ENCODE assay signal across 8 mouse cellular contexts in genomic region chr11:58103697-58104306, GRCm38 (mm10). TPM values are rescaled to one million over a fixed set of nuclear protein-coding genes. Genes with fewer than 3 reads are reported as not detected.
A peak's percentile ranks its signal among the peaks of the same experiment; 100 is the strongest.
DNase-seq lines count a peak whose midpoint lies in the region; ATAC-seq and TF ChIP-seq lines count a peak whose summit lies in the region.

TSS of gene Cnot8 (plus strand) at chr11:58104153.

- H3K4me2 ChIP-seq in hindbrain, postnatal 0 days (ENCODE audit: low read depth, low read length) = peak within 1 kb of the TSS; percentile 75

- no peaks in the 10 kb centered on the region for H3K36me3 ChIP-seq in hindbrain, postnatal 0 days (ENCODE audit: insufficient read depth, low read length)

- peak; percentile 100 for DNase-seq in ZHBTc4 (ENCODE audit: low read depth, low spot score)
- peak; percentile 100 for DNase-seq in gastrocnemius, adult 2 months
- DNase-seq in hindbrain, postnatal 0 days (ENCODE audit: low spot score) = peak; percentile 99
- DNase-seq in left cerebral cortex, adult 2 months (ENCODE audit: extremely low spot score in 1 of 2, low spot score in 2 of 2) = peak; percentile 99
- DNase-seq in right cerebral cortex, adult 2 months (ENCODE audit: low spot score in 2 of 2) = peak; percentile 99
- DNase-seq in urinary bladder, postnatal 14 days (ENCODE audit: low spot score) = peak; percentile 99

- peak within 1 kb of the TSS; percentile 100 for H3K4me3 ChIP-seq in gastrocnemius, adult 2 months
- peak within 1 kb of the TSS; percentile 92 for H3K4me3 ChIP-seq in hindbrain, postnatal 0 days (ENCODE audit: low read length)
- H3K4me3 ChIP-seq in left cerebral cortex, adult 2 months = peak within 1 kb of the TSS; percentile 95

- intact Hi-C loops in gastrocnemius, adult 2 months (cut with DNase I) = loop anchor here (5.0 to 10.0 kb wide), 3 partner anchors 97 to 221 kb away; partner anchors contain the start of gene Larp1
- intact Hi-C loops in left cerebral cortex, adult 2 months (cut with DNase I) = loop anchor here (1.0 to 10.0 kb wide), 4 partner anchors 96 to 299 kb away; partner anchors contain the start of genes Sap30l and Zfp692

- H3K27me3 ChIP-seq in hindbrain, postnatal 0 days (ENCODE audit: insufficient read depth, low read length) = no peaks in the 10 kb centered on the region

- H3K4me1 ChIP-seq in hindbrain, postnatal 0 days (ENCODE audit: insufficient read depth, low read length) = peaks cover 4% of the 10 kb centered on the region; the same call in 1 of the 2 replicates

- ATAC-seq in common myeloid progenitor, adult 5-6 weeks (replicated peaks; ENCODE audit: low read depth, poor library complexity, severe bottlenecking) = peak; percentile 88
- ATAC-seq in hindbrain, postnatal 0 days = peak; percentile 98
- ATAC-seq in megakaryocyte, adult 5-6 weeks (ENCODE audit: poor library complexity, severe bottlenecking) = peak; percentile 94

- H3K9ac ChIP-seq in hindbrain, postnatal 0 days (replicated peaks; ENCODE audit: low read length) = peak within 1 kb of the TSS; percentile 89

- TF ChIP-seq CTCF in gastrocnemius, adult 2 months (IDR thresholded peaks at IDR 0.05) = no peak
- no peak for TF ChIP-seq CTCF in hindbrain, postnatal 0 days (IDR thresholded peaks at IDR 0.05; ENCODE audit: low read depth)
- no peak; the same call in 1 of the 2 replicates for TF ChIP-seq CTCF in left cerebral cortex, adult 2 months (IDR thresholded peaks at IDR 0.05)

- H3K9me3 ChIP-seq in hindbrain, postnatal 0 days (ENCODE audit: low read length) = no peaks in the 10 kb centered on the region

- H3K27ac ChIP-seq in gastrocnemius, adult 2 months = peak within 1 kb of the TSS; percentile 97
- peak within 1 kb of the TSS; percentile 91 for H3K27ac ChIP-seq in hindbrain, postnatal 0 days
- peak within 1 kb of the TSS; percentile 86 for H3K27ac ChIP-seq in left cerebral cortex, adult 2 months

- under 1% methylated on average over 50 of the region's 55 CpGs for WGBS in hindbrain, postnatal 0 days

RNA-seq across cellular contexts. Expression of gene Cnot8, which starts in this region (rescaled TPM):
- 84.7 and 110 TPM in 2 replicates for total RNA-seq in common myeloid progenitor, adult 5-6 weeks (2017)
- total RNA-seq in gastrocnemius, adult 2 months (2021) = 10 to 100 TPM; 28.4 to 38.0 TPM
- total RNA-seq in hindbrain, postnatal 0 days (2014; rRNA removed) = 76.4 and 83.7 TPM in 2 replicates
- polyA plus RNA-seq in hindbrain, postnatal 0 days (2015; fragmentation: Nextera tagmentation; extraction: Ambion mirVana) = 82.1 and 83.1 TPM in 2 replicates
- 10 to 100 TPM; 50.9 to 52.2 TPM for total RNA-seq in left cerebral cortex, adult 2 months (2021)
- total RNA-seq in megakaryocyte, adult 5-6 weeks (2015) = 57.4 and 62.3 TPM in 2 replicates
- total RNA-seq in megakaryocyte, adult 5-6 weeks (2017) = 86.3 and 88.8 TPM in 2 replicates

Comparison
In these comparisons a context has a peak if more than half of its experiments do, and no peak if none do; other contexts are left out.
1. Peak in every context shown above with its lines: DNase-seq, ATAC-seq, H3K4me3 ChIP-seq and H3K27ac ChIP-seq.